Mouse (Mus musculus) thymus, postnatal 25 days (tissue): ENCODE data around the gene Tgfa.
A peak's percentile ranks its signal among the peaks of the same experiment; 100 is the strongest.

Experiments
- DNase-seq: peaks from one replicate; pipeline ENCODE4 v3.0.0; 2022

The Tgfa gene

DNA sequence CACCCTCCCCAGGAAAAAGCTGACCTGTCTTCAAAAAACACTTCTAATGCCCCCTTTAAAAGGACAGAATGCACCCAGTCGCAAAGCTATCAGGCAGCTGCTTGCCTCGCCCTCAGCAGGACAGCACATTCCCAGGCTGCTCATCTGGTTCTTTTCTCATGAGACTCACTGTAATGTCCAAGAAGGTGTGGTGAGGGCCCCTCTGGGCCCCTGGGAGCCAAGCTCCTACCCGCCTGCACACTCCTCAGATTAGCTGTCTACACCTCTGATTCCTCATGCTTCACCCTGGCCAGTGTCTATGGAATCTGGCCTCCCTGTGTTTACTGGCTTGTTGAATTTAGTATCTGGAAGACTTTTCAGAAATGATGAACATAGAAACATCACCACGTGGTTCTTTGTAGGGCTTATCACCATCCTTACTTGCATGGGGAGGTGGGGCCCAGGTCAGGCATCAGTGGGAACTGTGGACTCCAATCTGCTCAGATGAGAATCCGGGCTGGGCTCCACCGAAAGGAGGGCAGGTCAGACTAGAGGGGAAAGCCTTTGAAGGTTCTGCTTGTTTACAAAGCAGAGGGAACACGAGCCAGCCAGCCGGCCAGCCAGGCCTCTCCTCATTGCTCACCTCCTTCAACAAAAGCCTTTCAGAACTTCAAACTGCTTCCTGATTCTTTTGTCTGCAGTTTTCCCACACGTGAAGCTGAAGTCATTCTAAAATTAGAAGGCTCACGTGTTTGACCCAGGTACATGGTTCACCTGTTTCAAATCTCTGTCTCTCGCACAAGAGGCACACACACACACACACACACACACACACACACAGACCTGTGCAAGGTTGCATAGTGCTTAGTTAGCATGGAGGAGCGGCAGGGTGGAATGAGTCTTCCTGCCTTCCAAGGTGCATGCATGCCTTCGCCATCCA, 38.7 kb downstream of the Tgfa start:
- DNase-seq, result no peak

DNA sequence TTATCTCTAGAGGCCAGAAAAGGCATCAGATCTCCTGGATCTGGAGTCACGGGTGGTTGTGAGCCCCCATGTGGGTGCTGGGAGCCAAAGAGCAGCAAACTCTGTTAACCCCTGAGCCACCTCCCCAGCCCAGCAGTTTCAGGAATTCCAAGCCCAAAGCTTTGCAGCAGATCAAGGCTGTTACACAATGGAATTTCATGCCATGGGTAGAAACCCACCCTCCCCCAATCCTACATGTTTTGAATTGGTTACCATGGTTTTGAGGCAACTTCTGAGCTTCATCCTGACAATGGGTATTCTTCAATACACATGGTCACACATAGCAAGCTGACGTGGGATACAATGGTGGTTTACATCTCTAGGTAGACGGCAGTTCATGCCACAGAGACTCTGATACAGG, 49.8 kb downstream of the Tgfa start:
- DNase-seq, result no peak

DNA sequence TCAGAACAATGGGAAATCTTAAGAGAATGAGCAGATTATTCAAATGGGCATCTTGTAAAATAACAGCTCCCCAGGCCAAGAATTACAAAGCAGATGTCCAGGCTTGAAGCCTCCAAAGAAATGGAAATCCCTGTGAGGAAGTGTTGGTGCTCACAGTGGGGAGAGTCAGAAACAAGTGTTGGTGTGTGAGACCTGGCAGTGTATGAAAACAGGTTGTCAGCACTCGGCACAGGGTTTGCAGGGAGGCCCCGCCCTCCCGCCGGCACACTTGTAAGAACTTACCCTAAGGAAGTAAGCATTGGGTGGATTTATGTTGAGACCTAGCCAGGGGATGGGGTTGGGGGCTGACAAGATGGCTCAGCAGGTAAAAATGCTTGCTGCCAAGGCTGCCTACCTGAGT, 50.9 kb downstream of the Tgfa start:
- DNase-seq, result no peak

DNA sequence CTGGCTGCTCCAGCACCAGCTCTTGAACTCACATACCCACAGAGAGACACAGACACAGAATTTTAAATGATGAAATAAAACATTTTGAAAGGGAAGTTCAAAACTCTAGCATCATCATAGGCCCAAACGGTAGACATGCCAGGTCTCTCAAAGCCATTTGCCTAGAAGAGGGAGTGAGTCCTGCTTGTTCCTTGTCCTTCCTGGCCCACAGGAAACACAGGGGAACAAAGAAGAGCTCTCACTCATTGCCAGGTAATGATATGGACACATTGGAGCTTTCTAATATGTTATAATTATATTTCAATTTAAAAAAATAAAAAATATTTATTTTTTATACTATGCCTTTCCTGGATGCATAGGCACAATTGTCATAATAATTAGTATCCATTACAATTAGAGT, 53.5 kb downstream of the Tgfa start:
- no peak for DNase-seq

DNA sequence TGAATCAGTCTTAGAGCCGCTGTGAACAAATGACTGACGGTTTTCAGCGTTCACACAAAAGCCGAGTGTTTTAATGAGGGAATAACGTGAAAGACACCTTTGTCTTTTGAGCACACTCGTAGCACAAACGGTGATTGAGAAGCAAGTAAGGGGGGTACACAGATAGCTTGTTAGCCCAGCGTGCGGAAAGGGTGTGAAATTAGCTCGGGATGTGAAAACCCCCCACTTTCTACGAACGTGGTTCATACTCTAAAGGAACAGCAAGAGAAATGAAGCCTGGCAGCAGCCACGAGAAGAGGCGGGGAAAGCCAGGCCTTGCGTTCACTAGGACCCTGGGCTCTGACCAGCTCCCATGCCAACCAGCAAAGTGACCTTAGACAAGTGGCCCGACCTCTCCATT, 54.0 kb downstream of the Tgfa start:
- no peak for DNase-seq

DNA sequence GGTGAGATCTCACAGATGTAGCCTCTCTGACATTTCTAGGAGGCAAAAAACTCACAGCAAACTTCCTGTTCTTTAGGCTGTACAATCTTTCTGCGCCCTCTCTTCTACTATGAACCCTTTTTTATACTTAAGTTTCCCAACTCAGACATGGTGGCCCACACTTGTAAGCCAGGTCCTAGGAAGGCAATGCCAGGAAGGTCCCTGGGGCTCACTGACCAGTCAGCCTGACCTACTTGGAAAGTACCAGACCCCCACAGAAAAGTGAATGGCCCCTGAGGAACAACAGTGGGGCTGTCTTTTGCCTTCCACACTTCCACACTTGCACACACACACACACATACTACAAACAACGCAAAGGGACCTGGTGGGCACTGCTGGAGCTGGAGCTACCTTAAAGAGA, 55.2 kb downstream of the Tgfa start:
- DNase-seq, result no peak

DNA sequence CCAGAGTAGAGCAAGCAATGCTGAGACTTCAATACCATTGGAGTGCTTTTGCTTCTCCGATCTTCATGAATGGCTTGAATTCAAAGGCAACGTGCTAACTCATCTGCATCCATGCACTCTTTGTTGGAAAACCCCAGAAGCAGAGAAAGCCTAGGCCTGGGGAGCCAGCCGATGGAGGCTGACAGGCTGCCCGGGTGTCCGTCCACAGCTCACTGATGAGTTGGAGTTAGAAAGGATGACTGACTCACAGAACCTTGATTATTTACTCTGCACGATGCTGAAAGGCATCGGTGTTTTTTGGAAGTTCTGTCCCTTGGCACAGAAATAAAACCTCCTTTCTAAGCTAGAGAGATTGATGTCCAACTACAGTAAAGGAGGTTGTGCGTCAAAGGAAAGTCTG, 55.8 kb downstream of the Tgfa start:
- DNase-seq, result no peak

DNA sequence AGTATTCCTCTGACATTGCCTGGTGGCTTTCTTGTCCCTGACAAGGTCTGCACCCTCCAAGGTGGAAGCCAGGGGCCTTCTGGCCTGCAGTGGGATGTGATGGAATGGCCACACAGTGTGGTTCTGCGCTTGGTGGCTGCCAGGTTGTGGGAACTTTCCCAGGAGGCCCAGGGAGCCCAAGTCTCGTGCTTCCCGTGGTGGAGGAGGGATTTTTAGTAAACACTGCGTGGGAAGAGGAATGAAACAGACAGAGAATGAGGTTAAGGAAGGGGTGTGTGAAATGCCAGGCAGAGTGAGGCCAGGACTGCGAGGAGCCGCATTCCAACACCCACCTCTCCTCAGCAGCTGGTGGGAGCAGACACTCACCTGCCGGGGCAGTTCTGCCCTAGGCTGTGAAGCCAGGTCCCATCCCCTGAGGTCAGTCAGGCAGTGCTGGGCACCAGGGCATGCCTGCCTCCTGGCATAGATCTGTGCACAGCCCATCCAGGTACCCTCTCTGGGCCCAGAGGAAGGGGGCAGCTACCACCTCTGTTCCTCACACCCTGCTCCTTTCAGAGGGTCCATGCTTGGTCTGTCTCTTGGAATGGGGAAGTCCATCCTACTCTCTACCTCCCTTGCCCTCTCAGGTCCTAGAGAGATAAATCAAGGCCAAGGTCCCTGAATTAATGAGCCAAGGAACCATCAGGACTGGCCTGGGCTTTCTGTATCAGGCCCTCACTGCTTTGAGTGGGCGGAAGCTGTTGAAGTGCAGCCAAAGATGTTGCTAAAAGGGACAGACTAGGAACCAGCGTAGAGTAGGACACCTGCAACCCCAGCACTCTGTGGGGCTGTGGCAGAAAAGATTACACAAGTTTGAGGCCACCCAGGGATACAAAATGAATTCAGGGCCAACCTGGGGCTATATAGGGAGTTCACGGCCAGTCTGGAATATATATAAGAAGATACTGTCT, 57.4 kb downstream of the Tgfa start:
- no peak for DNase-seq

DNA sequence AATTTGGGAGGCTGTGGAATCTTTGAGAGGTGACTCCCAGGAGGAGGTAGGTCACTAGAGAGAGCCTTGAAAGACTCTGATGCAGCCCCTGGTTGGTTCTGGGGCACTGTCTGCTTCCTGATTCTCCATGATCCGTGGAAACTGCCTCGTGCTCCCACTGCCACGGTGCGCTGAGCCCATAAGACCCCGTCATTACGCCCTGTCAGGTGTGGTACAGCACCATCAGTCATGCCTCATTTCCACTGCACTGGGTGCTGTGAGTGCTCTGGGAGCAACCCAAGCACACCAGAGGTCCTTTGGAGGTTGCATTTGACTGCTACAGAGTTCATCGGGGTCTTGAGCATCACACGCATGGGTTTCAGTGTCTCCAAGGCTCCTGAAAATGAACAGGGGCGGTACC, 60.9 kb downstream of the Tgfa start:
- no peak for DNase-seq

DNA sequence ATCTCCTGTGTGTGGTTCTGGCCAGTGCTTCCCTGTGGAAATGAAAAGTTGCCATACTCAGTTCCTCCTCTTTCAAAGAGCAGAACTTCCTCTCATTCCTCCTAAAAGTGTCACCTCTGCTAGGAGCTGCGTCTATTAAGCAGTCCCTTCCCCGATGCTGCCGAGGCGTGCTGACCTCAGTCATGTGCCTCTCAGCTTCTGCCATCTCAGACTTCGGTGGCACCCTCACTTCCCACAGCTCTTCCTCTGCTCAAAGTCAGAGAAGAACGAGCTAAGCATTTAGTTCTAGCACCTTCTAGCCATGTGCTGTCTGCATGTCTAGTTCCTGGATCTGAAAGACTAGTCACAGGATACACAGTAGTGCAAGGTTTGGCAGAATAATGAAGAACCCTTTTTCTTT, 64.2 kb downstream of the Tgfa start:
- no peak for DNase-seq

DNA sequence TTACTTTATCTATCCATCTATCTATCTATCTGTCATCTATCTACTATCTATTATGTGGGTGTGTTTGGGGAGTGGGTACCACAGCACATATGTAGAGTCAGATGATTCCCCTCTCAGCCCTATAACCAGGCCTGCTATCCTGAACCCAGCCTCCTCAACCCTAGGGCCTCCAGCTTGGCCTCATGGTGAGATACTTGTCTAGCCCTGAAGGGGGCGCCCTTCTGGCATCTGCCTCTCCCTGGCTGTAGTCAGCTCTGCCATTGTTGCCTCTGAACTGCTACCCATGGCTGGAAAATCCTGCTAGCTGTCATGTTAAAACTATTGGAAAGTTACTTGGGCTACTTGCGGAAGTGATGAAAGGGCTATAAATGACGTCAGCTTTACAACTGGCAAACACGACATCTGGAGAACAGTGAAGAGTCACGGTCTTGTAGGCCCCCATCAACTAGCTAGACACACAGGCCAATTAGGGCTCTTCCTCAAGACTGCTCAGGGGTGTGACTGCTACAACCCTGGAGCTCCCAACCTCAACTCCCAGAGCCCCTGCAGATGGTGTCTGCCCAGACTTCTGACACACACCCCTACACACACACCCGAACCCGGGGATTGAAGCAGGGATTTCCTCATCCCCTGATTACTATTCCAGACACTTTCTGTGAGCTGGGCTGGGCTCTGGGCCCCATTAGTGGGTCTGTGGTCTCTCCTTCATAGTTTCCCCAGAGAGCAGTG, 65.5 kb downstream of the Tgfa start:
- DNase-seq, result peak; percentile 9

DNA sequence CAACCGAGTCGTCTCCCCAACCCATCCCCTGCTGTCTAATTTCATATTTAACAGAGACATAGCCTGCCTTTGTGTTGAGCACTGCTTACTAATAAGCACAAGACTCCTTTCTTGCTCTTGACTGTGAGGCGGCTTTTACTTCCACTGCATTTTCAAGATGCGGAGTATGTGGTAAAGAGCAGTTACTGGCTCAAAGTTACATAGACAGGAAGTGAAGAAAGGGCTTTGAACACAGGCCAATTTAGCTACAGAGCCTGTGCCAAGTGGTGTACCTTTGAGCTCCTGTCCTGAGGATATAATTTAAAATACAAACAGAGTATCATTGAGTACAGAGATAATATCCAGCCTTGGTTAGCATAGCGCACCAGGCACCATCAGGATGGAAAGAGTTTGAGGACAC, 71.8 kb downstream of the Tgfa start:
- no peak for DNase-seq

DNA sequence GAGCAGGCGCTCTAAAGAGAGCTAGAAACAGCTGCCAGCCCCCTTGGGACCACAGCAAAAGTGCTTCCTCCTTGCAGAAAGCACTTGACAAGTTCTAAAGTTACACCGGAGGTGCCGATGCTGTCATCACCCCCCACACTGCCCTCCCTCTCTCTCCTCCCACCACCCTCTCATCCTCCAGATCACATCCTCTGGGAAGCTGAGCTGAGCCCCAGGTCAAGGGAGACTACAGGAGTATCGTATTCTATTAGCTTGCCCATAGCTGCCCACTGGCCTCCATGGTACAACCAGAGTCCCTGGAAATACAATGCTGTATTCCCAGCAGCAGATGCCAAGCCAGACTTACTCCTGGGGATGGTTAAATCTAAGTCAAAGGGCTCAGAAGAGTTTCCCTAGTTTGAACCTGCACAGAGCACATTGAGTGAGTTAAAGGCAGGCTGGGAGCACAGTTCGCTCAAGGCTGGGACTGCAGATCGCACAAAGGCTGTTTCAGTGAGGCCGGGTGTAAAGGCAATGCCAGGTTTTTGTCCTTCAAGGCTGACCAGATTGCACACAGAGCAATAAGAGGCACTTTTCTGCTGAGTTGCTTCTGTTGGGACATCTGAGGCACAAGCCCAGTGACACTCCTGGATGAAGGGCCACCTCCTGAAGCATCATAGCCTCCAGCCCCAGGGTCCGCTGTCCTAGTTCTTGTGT, 75.5 kb downstream of the Tgfa start:
- DNase-seq, result no peak

DNA sequence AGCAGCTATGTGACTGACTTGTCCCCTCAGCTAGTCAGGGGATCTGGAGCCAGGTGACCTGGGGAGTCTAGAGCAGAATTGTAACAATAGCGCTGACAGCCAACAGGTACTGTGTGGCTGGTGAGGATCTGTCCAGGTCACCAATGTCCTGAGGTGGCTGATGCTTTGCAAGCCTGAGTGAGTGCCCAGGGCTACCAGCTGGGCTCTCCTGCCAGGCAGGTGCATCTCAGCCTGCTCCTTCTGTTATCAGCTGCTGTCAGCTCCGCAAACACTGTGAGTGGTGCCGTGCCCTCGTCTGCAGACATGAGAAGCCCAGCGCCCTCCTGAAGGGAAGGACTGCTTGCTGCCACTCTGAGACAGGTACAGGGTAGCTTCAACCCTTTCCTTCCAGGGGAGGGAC, 76.1 kb downstream of the Tgfa start:
- no peak for DNase-seq

DNA sequence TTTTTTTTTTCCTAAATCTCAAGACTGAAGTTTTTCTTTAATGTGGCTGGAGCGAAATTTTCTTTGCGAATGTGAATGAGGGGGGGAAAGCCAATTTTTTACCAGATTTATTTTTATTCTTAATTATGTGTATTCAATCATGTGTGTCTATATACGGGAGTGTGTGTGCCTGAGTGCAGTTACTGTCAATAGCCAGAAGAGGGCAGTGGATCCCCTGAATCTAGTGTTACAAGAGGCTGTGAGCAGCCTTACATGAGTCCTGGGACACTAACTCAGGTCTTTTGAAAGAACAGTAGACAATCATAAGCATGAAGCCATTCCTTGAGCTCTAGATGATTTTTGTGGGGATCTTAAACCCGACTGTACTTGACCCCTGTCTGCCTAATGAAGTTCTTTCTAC, 80.7 kb downstream of the Tgfa start:
- no peak for DNase-seq

DNA sequence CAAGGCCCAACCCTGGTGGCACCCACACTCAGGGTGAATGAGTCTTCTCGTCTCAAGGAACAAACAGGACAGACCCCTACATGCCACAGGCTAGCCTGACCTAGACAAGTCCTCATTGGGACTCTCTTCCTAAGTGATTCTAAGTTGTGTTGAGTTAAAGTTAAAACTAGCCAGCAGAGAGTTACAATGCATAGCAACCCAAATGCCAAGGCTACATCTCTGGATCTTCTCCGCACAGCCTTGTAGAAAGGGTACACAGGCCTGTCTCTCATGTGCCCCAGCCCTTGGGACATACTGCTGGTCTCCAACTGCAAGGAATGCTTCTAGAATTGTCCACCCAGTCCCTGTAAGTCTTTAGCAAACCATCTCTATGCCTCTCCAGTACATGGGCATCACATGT, 81.8 kb downstream of the Tgfa start:
- no peak for DNase-seq

DNA sequence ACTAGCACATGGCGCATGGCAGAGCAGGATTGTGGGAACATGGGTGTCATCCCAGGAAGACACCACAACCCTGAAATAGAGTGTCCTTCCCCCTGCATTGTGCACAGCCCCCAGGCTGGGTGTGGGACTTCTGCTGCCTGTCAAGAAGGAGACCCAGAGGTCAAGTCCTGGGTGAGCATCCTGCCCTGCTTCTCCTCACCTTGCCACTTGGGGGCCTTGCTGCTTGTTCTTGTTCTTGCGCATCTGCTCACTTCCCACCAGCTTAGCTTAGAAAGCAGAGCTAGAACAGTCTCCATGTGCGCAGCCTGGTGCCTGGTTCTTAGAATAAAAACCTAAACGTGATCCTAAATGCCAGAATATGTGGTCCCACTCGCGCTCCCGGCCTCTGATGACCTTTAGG, 82.6 kb downstream of the Tgfa start:
- DNase-seq, result peak; percentile 5

DNA sequence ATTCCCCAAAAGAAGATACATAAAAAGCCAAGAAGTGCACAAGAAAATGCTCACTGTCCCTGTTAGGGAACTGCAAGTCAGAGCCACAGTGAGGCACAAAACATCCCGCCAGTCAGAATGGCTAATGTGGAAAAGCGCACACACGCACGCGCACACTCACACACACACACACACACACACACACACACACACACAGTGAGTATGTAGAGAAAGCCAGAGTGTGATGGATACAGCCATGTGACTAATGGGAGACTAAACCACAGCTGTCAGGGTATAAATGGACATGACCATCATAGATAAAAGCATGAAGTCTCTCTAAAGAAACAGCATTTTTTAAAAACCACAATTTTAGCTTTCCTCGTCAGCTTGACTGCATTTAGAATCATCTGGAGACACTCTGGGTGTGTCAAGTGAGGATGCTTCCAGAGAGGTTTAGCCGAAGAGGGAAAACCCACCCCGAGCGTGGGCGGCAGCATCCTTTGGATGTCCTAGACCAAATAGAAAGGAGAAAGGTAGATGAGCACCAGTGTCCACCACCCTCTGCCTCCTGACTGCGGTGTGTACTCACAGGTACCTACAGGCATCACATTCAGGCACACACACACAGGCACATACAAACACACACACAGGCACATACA, 86.7 kb downstream of the Tgfa start:
- DNase-seq, result no peak

DNA sequence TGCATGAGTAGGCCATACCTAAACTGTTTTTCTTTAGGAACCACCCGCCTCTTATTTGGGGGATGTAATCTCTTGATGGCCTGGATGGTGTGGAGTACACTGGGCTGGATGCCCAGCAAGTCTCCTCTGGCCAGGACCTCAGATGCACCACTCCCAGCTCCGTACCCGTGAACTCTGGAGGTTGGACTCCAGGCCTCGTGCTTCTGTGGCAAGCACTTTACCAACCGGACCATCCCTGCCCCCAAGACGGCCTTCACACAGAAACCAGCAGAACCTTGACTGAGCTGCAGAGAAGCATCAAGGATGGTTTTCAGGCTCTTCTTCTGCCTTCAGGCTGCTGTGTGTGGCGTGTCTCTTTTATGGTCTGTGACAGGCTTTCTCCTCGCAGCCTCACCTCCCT, 98.3 kb downstream of the Tgfa start:
- DNase-seq, result no peak

DNA sequence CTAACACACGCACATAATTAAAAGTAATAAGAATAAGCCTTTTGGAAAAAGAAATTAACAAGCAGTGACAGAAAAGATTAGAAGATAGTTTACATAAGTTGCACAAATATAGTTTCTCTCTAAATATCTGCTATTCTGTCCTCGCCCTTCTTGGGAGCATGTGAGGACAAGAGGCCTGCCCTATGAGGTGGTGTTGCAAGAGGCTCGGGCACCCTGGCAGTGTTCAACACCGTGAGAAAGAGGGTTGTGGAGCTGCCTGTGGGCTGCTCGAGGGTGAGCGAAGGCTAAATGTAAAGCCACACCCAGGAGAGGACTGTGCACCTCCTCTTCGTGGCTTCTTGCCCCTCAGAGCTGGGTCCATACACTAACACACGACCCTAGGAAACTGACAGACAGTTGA, 100.4 kb downstream of the Tgfa start:
- DNase-seq, result no peak

DNA sequence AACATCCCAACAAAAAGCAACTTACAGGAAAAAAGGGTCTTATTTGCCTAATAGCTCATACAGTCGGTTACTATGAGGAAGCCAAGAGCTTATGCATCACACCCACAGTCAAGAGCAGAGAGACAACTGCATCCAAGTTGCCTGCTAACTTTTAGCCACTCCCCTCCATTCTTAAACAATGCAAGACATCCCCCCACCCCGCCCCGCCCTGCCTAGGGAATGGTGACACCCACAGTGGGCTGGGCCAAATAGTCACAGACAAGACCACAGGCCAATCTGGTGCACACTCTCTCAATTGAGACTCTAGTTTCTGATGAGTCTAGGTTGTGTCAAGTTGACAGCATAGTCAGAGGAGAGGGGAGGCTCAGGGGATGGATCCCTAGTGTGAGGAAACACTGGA, 101.1 kb downstream of the Tgfa start:
- DNase-seq, result no peak

DNA sequence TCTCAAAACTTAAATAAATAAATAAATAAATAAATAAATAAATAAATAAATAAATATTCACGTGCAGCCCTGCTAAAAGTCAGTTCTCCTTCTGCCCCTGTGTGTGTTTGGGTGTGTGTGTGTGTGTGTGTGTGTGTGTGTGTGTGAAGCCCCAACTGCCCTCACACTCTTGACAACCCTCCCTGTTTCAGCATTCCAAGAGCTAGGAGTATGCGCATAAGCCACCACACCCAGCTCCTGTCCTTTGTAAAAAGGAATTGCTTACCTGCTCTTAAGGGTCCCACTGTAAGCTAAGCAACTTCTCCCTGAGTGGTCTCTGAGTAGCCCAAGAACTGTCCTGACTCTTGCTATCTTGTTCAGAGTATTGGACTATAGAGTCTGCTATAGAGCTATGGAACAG, 101.9 kb downstream of the Tgfa start:
- DNase-seq, result no peak
